Mouse (Mus musculus) activated CD4-positive, CD25-positive, alpha-beta regulatory T cell (primary cell): Measurements from ENCODE around the gene Mcur1. TPM values are rescaled to one million over a fixed set of nuclear protein-coding genes. Genes with fewer than 3 reads are reported as not detected.

Source experiments
- polyA plus RNA-seq, 2 experiments: library from polyadenylated mRNA; unstranded; fragments of 100-300 nt; shearing (Covaris generic); gene quantifications; one replicate each; pipeline ENCODE4 v1.2.1; 2017

The Mcur1 gene
- polyA plus RNA-seq: 10 to 100 TPM; 28.7 to 31.0 TPM

DNA sequence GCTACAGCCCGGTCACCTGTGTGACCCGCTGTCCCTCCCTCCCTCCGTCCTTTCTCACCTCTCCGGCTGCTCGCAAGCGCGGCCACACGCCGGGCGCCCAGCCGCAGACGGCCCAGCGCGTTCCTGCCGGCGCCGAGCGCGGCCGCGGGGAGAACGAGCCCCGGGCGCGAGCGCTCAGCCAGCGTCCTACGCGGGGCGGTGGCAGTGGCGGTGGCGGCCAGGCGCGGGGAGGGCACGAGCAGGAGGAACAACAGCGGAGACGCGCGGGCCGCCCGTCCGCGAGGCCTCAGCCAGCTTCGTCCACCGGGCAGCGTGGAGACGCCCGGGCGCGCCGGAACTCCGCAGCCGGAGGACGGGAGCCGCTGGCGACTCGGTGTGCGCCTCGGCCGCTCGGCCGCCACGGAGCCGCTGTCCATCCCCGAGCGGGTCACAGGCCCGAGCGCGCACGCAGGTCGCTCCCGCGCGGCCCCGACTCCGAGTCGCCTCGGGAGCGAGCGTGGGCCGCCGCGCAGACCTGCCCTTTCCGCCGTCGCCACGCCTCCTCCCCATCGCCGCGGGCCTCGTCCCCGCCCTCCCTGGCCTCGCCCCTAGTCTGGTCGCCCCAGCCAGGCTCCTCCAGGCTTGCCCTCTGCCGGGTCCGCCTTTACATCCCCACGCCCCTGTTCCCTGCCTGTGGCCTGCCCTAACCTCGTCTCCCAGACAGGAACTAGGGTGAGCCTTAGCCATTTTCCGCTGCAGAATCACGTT, at the start of gene Mcur1:
Gene Mcur1, minus strand, starts transcription at position 481 of the 747 bp plus-strand sequence.

Other genes with a start within 250 kb of the Mcur1 start
- 10 to 100 TPM; 19.7 to 21.4 TPM for gene Sirt5, start 194.7 kb downstream of the Mcur1 start, polyA plus RNA-seq
- 100 to 1,000 TPM; 187 to 293 TPM for gene Nol7, start 161.8 kb downstream of the Mcur1 start, polyA plus RNA-seq
- gene Ranbp9, start 78.9 kb downstream of the Mcur1 start, polyA plus RNA-seq: 100 to 1,000 TPM; 106 to 118 TPM
- gene Rnf182, start 55.5 kb upstream of the Mcur1 start, polyA plus RNA-seq: under 1 TPM in 1 of 2 experiments, not detected in 1; 0.66 TPM
- gene Cd83, start 224.6 kb upstream of the Mcur1 start, polyA plus RNA-seq: 100 to 1,000 TPM in 1 of 2 experiments, 10 to 100 TPM in 1; 91.7 to 144 TPM